Mouse (Mus musculus) lung, postnatal 0 days (tissue): ENCODE data around the gene Pcolce2.

Source experiments
- CTCF ChIP-seq: IDR thresholded peaks from 2 replicates; pipeline ENCODE4 v1.5.1; 2016; ENCODE audit warnings: antibody characterized with exemption, mild to moderate bottlenecking
- EP300 ChIP-seq: IDR thresholded peaks from 2 replicates; pipeline ENCODE4 v1.6.1; 2016; ENCODE audit warnings: antibody characterized with exemption, mild to moderate bottlenecking, control low read depth

DNA sequence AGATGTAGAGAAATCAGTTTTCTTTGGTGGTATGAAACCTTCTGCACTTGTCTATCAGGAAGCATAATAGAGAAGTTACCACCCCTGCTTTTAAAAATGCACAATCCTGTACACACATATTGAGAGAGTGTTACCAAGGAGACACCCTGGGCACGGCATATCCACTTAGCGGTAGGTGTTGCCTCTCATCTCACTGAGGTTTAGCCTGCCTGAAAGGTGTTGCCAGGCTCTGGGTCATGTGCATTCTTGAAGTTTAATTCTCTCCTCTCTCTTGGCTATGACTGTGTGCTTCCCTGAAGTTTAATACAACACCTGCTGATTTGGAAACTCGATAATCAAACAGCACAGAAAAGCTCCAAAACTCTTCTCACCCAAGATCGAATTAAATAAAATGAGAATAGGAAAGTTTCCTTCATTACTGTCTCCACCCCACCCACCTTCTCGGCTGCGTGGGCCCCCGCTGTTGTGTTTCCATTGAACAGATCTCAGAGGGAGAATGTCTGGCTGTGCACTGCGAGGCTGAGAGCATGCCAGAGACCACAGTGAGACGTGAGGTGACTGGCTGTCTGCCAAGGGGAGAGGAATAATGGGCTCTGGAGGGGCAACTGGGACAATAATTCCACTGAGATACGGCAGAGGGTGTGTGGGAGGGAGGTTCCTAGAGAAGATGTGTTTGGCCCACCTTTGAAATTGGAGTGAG is 27.0 kb downstream of the Pcolce2 start:
- TF ChIP-seq EP300: no peak
- TF ChIP-seq CTCF: no peak
